Mouse (Mus musculus): ENCODE results near the gene Ddx19a. TPM values are rescaled to one million over a fixed set of nuclear protein-coding genes. Genes with fewer than 3 reads are reported as not detected.
"Not testable (repeated sequence)": the region's sequence is repeated elsewhere in the genome, so short reads cannot be mapped to it uniquely, and the experiment has no call there.

Ddx19a gene
- polyA plus RNA-seq (2016; fragmentation: Nextera tagmentation; extraction: Ambion mirVana), result 23.7 and 26.3 TPM in 2 replicates

DNA sequence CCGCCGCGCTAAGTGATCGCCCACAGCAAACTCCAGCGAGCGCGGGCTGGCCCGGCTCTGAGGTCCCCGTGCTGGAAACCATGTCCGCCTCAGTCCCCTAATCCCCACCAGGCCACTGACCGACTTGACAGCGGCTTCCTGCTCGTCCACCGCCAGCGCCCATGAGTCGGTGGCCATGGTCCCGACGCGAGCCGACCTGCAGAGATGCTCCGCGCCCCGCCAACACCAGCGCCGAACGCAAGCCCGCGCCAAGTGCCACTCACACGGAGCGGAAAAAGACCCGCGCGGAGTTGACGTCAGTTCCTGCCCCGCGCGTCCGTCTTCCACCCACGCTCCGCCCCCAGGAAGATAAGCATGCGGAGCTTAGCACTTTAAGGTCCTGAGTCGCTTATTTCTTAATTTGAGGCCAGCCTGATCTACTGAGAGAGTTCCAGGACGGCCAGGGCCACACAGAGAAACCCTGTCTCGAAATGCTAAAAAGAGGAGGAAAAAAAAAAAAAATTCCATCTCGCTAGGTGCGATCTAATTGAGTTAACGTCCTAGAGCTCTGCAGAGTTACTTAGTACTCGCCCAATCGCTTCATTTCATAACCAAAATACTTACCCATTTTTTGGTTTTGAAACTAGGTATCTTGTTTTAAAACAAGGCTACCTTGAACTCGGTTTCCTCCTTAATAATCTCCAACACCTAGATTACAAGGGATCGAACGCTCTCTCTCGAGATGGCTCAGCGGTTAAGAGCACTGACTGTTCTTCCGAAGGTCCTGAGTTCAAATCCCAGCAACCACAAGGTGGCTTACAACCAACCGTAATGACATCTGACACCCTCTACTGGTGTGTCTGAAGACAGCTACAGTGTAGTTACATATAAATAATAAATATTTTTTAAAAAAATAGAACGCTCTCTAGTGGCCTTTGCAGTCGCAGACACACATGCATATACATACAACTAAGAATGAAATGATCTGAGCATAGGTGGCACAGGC, at the start of gene Ddx19a:
TSS of gene Ddx19a (minus strand) at position 254 of the 985 bp plus-strand sequence.
- peak; percentile 91 for DNase-seq (ENCODE audit: low spot score)
- Histone ChIP-seq H3K27ac (replicated peaks) (peak within 1 kb of the TSS; percentile 91), H3K36me3 (replicated peaks) (peaks cover 30% of the 10 kb centered on the region), H3K27me3 (replicated peaks; ENCODE audit: low read depth, poor library complexity, severe bottlenecking) (no peaks in the 10 kb centered on the region), H3K9me3 (no peaks in the 10 kb centered on the region), H3K4me3 (peak within 1 kb of the TSS; percentile 91), H3K4me1 (peaks cover 12% of the 10 kb centered on the region)
- WGBS, result 4% methylated on average over 58 of the region's 58 CpGs

DNA sequence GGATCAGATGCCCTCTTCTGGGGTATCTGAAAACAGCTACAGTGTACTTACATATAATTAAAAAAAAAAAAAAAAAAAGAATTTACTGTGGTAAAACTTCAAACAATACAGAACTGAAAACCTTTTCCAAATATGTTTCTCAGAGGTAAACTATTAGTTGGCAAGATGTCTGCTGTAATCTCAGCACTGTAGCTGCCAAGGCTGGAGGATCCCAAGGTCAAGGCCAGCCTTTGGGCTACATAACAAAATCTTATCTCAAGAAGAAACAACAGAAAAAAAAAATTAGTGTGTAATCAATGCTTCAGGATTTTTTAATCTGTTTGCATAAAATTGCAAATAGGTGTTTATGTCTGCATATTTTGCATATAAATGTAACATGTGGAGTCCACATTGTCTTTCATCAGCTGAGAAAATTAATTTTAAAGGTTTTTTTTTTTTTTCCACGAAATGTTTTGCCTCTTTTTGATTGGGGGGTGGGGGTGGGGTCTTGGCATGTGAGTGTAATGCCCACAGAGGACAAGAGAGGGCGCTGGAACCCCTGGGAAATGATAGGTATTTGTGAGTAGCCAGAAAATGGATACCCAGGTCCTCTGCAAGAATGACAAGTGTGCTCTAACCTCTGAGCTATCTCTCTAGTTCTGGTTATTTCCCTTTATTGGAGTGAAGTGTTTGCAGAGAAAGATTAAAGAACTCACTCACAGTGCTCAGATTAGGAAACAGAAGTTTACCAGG, 46.6 kb upstream of the Ddx19a start:
- no peak for DNase-seq (ENCODE audit: low spot score)
- Histone ChIP-seq H3K27ac (replicated peaks) (no peak overlapping the region), H3K27me3 (replicated peaks; ENCODE audit: low read depth, poor library complexity, severe bottlenecking) (no peaks in the 10 kb centered on the region), H3K4me1 (no peaks in the 10 kb centered on the region), H3K9me3 (no peaks in the 10 kb centered on the region), H3K4me3 (no peak overlapping the region), H3K36me3 (replicated peaks) (peaks cover 100% of the 10 kb centered on the region)
- WGBS, result 53% methylated on average over 2 of the region's 2 CpGs

DNA sequence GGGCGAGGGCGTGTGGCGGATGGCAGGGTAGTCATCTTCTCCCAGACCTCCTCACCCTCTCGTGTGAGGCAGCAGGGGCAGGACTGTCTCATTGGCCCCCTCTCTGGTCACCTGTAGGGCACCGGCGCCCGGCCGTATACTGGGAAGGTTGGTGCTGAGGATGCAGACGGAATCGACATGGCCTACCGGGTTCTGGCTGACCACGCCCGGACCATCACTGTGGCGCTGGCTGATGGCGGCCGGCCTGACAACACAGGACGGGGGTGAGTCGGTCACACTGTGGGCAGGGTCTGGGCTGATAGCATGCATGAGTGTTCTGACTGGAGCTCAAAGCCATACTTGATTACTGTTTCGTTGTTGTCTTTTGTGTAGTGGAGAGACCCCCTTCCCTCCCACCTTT, 44.9 kb upstream of the Ddx19a start:
- Histone ChIP-seq H3K27me3 (replicated peaks; ENCODE audit: low read depth, poor library complexity, severe bottlenecking) (no peaks in the 10 kb centered on the region), H3K4me1 (no peaks in the 10 kb centered on the region), H3K36me3 (replicated peaks) (peaks cover 100% of the 10 kb centered on the region), H3K4me3 (no peak overlapping the region), H3K27ac (replicated peaks) (no peak overlapping the region), H3K9me3 (no peaks in the 10 kb centered on the region)
- WGBS, result 94% methylated on average over 19 of the region's 19 CpGs
- no peak for DNase-seq (ENCODE audit: low spot score)

DNA sequence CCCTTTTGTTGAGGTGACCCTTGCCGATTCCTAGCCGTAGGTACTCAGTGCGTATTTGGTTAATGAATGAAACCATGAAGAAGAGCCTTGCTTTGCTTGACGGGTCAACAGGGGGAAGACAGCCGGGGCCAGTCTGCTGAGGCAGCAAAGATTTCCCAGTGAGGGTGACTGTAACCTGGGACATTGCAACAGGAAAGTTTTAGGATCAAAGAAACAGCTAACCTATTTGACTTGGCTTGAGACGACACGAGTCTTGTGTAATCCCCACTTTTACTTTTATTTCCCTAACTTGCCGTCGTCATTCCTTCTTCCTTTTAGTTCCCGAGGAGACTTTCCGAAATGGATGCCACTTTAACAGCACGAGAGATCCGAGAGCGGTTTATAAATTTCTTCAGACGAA, 39.0 kb upstream of the Ddx19a start:
- H3K27me3 ChIP-seq (replicated peaks; ENCODE audit: low read depth, poor library complexity, severe bottlenecking), result peaks cover 5% of the 10 kb centered on the region
- no peak overlapping the region for H3K4me3 ChIP-seq
- peaks cover 18% of the 10 kb centered on the region for H3K4me1 ChIP-seq
- H3K9me3 ChIP-seq, result no peaks in the 10 kb centered on the region
- H3K27ac ChIP-seq (replicated peaks), result no peak overlapping the region
- WGBS, result 95% methylated on average over 15 of the region's 15 CpGs
- H3K36me3 ChIP-seq (replicated peaks), result peaks cover 65% of the 10 kb centered on the region
- DNase-seq (ENCODE audit: low spot score), result no peak

DNA sequence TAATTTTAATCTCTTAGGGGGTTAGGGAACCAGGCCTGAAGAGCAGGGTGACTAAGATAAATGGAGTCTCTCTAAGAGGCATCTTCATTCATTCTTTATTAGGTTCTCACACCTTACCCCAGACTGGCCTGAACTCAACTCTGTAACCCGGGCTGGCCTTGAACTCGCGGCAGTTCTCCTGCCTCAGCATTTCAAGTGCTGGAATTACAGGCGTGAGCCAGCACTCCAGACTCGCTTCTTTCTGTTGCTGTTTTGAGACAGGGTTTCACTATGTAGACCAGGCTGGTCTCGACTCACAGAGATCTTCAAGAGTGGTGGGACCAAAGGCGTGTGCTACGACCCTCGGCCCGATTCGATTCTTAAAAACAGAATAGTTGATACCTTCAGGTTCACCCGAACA, 36.7 kb upstream of the Ddx19a start:
- DNase-seq (ENCODE audit: low spot score), result peak; percentile 56

DNA sequence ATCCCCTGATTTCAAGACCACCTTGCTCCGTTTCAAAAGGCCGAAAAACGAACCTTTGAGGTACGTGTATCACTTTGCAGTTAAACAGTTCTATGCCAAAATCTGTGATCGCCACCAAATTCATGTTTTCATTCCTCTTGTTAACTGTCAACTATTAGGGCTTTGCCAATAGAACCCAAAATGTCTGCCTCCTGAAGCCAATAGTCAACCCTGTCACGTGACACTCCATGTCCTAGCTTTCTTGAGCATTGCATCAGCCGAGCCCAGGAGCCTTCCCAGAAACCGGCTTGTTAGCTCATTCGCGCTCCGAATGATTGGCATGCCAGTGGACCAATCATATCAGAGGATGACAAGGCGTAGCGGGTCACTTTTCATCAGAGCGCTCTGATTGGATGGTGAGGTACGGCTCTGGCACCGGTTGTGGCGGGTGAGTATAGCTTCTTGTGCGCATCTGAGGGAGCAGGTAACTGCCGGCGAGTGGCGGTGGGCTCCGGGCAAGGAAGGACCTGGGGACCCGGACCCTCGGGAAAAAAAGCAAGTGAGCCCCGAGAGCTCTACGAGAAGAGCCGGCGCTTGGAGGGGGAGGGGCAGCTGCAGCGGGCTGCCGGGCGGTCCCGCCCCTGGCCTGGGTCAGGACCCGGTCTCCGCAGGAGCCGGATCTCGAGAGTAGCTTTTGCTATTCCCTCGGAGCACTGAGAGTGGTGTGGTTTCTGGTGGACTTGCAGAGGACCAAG, 36.0 kb upstream of the Ddx19a start:
- H3K4me1 ChIP-seq, result peaks cover 18% of the 10 kb centered on the region
- peak overlapping the region; percentile 79 for H3K4me3 ChIP-seq
- no peaks in the 10 kb centered on the region for H3K9me3 ChIP-seq
- DNase-seq (ENCODE audit: low spot score), result peak; percentile 96
- peak overlapping the region; percentile 94 for H3K27ac ChIP-seq (replicated peaks)
- WGBS, result 5% methylated on average over 37 of the region's 37 CpGs
- H3K36me3 ChIP-seq (replicated peaks), result peaks cover 36% of the 10 kb centered on the region
- peaks cover 14% of the 10 kb centered on the region for H3K27me3 ChIP-seq (replicated peaks; ENCODE audit: low read depth, poor library complexity, severe bottlenecking)

More for the DNA sequence above, 36.7 kb upstream of the Ddx19a start:
- H3K4me3 ChIP-seq, result peak overlapping the region; percentile 79
- WGBS, result 26% methylated on average over 12 of the region's 12 CpGs
- no peaks in the 10 kb centered on the region for H3K9me3 ChIP-seq
- peak overlapping the region; percentile 94 for H3K27ac ChIP-seq (replicated peaks)
- peaks cover 14% of the 10 kb centered on the region for H3K27me3 ChIP-seq (replicated peaks; ENCODE audit: low read depth, poor library complexity, severe bottlenecking)
- peaks cover 42% of the 10 kb centered on the region for H3K36me3 ChIP-seq (replicated peaks)
- H3K4me1 ChIP-seq, result peaks cover 18% of the 10 kb centered on the region

DNA sequence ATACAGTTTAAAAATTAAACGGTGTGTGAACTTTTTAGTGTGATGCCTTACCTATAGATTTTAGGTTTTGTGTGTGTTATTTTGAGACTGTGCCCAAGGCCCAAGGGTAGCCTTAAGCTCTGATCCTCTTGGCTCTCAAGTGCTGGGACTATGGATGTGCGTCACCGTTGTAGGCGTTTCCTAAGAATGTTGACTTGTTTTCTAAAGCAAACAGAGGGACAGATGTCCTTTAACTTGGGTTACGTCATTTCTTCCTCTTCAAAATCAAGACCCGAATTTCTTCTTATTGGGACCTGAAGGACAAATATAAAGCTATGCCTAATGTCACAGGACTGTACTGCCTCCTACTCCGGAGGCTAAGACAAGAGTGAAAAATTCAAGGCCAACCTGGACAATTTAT, 35.3 kb upstream of the Ddx19a start, which contains the start of gene Aars:
TSS of gene Aars (plus strand) at position 229 of the 400 bp plus-strand sequence.
- Histone ChIP-seq H3K4me1 (peaks cover 22% of the 10 kb centered on the region), H3K9me3 (no peaks in the 10 kb centered on the region), H3K27me3 (replicated peaks; ENCODE audit: low read depth, poor library complexity, severe bottlenecking) (peaks cover 14% of the 10 kb centered on the region), H3K27ac (replicated peaks) (peak within 1 kb of the TSS; percentile 94), H3K4me3 (peak within 1 kb of the TSS; percentile 79), H3K36me3 (replicated peaks) (peaks cover 28% of the 10 kb centered on the region)
- WGBS, result 93% methylated on average over 7 of the region's 7 CpGs
- no peak for DNase-seq (ENCODE audit: low spot score)

DNA sequence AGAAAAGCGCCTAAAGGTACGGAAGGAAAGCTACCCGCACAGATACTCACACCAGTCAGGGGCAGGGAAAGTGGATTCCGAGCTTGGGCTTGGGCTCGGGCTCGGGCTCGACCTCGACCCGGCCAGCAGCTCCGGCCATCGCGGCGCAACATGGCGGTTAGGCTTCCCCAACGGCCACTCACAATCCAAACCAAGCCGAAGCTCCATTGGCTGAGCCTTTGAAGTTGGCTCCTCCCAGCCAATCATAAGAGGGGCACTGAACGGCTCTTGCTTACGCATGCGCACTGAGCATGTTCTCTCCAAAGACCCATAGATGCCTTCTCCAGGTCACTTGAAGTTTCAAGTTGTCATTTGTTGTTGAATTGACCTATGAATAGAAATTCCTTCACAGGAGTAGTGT, 34.0 kb upstream of the Ddx19a start, which contains the start of gene Ddx19b:
TSS of gene Ddx19b (minus strand) at position 180 of the 400 bp plus-strand sequence.
- WGBS, result 97% methylated on average over 19 of the region's 19 CpGs
- peaks cover 14% of the 10 kb centered on the region for H3K27me3 ChIP-seq (replicated peaks; ENCODE audit: low read depth, poor library complexity, severe bottlenecking)
- H3K36me3 ChIP-seq (replicated peaks), result peaks cover 15% of the 10 kb centered on the region
- H3K27ac ChIP-seq (replicated peaks), result no peak within 1 kb of the TSS
- peaks cover 30% of the 10 kb centered on the region for H3K4me1 ChIP-seq
- no peak within 1 kb of the TSS for H3K4me3 ChIP-seq
- H3K9me3 ChIP-seq, result no peaks in the 10 kb centered on the region
- no peak for DNase-seq (ENCODE audit: low spot score)

DNA sequence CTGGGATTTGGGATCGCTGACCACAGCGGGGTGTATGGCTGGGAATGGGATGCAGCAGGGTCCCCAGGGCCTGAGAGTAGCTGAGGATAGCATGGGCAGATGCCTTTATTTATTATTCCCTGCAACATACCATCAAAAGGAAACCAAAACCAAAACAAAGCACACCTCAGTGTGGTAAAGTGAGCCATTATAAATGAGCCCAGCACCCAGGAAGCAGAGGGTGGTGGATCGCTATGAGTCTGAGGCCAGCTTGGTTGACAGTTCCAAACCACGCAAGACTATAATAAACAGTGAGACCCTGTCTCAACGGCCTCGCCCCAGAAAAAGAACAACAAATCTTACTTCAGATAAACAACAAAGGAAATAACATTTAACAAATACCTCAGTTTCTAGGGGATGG, 32.4 kb upstream of the Ddx19a start:
- no peak for DNase-seq (ENCODE audit: low spot score)
- no peak overlapping the region for H3K4me3 ChIP-seq
- 77% methylated on average over 6 of the region's 6 CpGs for WGBS
- no peaks in the 10 kb centered on the region for H3K36me3 ChIP-seq (replicated peaks)
- peaks cover 14% of the 10 kb centered on the region for H3K27me3 ChIP-seq (replicated peaks; ENCODE audit: low read depth, poor library complexity, severe bottlenecking)
- peaks cover 24% of the 10 kb centered on the region for H3K4me1 ChIP-seq
- no peak overlapping the region for H3K27ac ChIP-seq (replicated peaks)
- H3K9me3 ChIP-seq, result no peaks in the 10 kb centered on the region

DNA sequence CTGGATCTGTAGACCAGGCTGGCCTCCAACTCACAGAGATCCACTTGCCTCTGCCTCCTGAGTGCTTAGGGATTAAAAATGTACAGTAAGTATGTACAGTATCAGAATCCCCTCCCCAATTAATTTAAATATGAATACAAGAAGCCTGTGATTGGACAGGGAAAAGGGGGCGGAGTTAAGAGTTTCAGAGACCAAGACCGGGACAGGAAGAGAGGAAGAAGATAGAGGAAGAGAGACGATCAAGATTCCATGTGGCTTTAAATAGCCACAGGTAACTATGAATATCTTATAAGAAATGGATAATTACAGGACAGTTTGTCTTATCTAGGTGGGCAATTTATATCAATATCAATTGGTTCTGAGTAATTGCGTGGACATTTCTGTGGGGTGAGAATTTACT, 32.0 kb upstream of the Ddx19a start:
- no peak for DNase-seq (ENCODE audit: low spot score)
- no peaks in the 10 kb centered on the region for H3K9me3 ChIP-seq
- no peak overlapping the region for H3K4me3 ChIP-seq
- no peak overlapping the region for H3K27ac ChIP-seq (replicated peaks)
- H3K36me3 ChIP-seq (replicated peaks), result no peaks in the 10 kb centered on the region
- H3K27me3 ChIP-seq (replicated peaks; ENCODE audit: low read depth, poor library complexity, severe bottlenecking), result peaks cover 14% of the 10 kb centered on the region
- WGBS, result 55% methylated on average over 4 of the region's 4 CpGs
- peaks cover 20% of the 10 kb centered on the region for H3K4me1 ChIP-seq

DNA sequence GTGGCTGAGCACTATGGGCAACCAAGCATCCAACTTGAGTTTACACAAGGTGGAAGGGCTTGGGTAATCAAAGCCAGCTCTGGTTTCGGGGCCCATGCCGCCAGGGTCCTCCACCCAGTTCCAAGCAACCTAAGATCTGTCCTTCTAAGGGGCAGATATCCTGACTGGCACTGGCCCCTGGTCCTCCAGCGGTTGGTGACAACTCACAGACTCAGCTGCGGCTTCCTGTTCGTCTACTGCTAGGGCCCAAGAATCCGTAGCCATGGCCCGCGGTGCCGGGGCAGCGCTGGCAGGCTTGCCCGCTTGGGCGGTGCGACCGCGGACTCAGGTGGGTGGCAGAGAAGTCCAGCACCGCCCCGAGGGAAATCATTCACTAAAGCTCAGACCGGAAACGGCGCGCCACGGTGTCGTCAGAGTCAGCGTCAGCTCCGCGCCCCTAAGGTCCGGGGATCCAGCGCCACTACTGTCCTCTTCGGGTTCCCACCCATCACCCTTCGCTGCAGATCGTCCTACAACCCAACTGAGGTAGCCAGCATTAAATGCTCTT, 29.9 kb upstream of the Ddx19a start:
- H3K27ac ChIP-seq (replicated peaks), result peak overlapping the region; percentile 86
- WGBS, result under 1% methylated on average over 31 of the region's 31 CpGs
- H3K36me3 ChIP-seq (replicated peaks), result no peaks in the 10 kb centered on the region
- DNase-seq (ENCODE audit: low spot score), result peak; percentile 81
- peak overlapping the region; percentile 92 for H3K4me3 ChIP-seq
- H3K27me3 ChIP-seq (replicated peaks; ENCODE audit: low read depth, poor library complexity, severe bottlenecking), result peaks cover 14% of the 10 kb centered on the region
- H3K4me1 ChIP-seq, result peaks cover 12% of the 10 kb centered on the region
- no peaks in the 10 kb centered on the region for H3K9me3 ChIP-seq

DNA sequence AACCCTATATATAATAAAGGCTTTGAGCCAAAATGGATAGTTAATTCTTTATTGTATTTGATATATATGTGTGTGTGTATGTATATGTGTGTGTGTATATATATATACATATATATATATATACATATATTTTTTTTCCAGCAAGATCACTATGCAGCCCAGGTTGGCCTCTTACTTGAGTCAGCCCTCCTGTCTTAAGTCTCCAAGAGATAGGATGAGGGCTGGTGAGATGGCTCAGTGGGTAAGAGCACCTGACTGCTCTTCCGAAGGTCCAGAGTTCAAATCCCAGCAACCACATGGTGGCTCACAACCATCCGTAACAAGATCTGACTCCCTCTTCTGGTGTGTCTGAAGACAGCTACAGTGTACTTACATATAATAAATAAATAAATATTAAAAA, 29.0 kb upstream of the Ddx19a start:
- H3K4me1 ChIP-seq, result peaks cover 12% of the 10 kb centered on the region
- not testable (repeated sequence) for H3K27ac ChIP-seq (replicated peaks); DNase-seq (ENCODE audit: low spot score); H3K4me3 ChIP-seq; H3K36me3 ChIP-seq (replicated peaks); H3K9me3 ChIP-seq; H3K27me3 ChIP-seq (replicated peaks; ENCODE audit: low read depth, poor library complexity, severe bottlenecking)
- 79% methylated on average over 2 of the region's 2 CpGs for WGBS
